Comparison of ENCODE assay signal across 9 mouse cellular contexts in the genomic region with DNA sequence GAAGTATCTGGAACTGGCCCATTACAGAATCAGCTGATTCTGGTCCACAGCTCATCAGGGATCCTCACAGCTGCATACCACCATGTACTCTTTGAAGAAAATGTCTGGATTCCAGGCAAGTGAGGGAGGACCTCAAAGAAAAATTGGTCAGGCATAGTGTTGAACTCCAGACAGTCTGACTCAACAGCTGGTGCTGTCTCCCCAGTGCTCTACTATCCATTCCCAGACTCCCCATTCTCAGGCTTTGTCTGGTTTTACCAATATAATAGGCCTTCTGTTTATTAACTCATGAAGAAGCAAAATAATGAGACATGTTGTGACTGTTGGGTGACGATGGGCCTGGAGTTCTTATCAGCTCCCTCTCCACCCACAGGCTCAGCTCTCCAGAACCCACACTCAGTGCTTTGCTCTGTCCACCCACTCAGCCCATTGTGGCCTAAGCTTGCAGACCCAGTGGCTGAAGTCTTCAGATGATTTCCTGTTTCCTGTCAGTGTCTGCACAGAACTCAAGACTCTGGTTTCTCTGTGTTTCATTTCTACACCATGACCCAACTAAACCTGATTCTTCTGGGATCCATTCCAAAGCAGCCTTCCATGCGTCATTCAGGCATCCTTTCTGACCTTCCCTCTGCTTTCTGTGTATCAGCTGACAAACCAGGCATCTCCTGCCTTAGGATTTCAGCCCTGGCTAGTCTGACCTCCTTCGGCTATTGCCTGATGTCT.
DNase-seq lines count a peak whose midpoint lies in the region; TF ChIP-seq lines count a peak whose summit lies in the region.
"Had no signal": no experiment of that assay in that cellular context is flagged by ENCODE, and none has a peak within 500 bp of the region (broad histone marks: within the 10 kb centered on the region; RNA-seq: fewer than 3 reads in every experiment).

No protein-coding gene starts in this region.

- no peak for TF ChIP-seq CTCF in thymus, adult 2 months (IDR thresholded peaks at IDR 0.05; ENCODE audit: borderline replicate concordance, control insufficient read depth, extremely low read depth, insufficient read depth, low read length, poor library complexity)

- H3K4me3 ChIP-seq in thymus, adult 2 months (ENCODE audit: control insufficient read depth, insufficient read depth, low read length): no peak overlapping the region
- H3K4me3 ChIP-seq: neural tube, embryonic 13.5 days had no signal

- H3K4me1 ChIP-seq in thymus, adult 2 months (replicated peaks; ENCODE audit: control insufficient read depth, insufficient read depth, low read length): no peaks in the 10 kb centered on the region
- H3K4me1 ChIP-seq: neural tube, embryonic 13.5 days had no signal

- no peaks in the 10 kb centered on the region for H3K27me3 ChIP-seq in thymus, adult 2 months (ENCODE audit: control insufficient read depth, insufficient read depth, low read length)
- H3K27me3 ChIP-seq: neural tube, embryonic 13.5 days had no signal

- WGBS in thymus, adult 2 months: 80% methylated on average over 3 of the region's 3 CpGs

- DNase-seq in layer of hippocampus, adult 9-11 months: peak; percentile 78
- no peak for DNase-seq in layer of hippocampus, postnatal 10 days (ENCODE audit: low spot score in 2 of 2)
- DNase-seq in adrenal gland, adult 2 months: peak; percentile 64
- peak; percentile 96 for DNase-seq in heart, adult 11 months
- peak; percentile 56 for DNase-seq in kidney, postnatal 14 days
- no peak for DNase-seq in thymus, adult 2 months
- no peak for DNase-seq in urinary bladder, postnatal 4 days (ENCODE audit: low spot score in 2 of 2)
- no peak for DNase-seq in left cerebral cortex, postnatal 4 days

- intact Hi-C loops in left cerebral cortex, postnatal 4 days (cut with DNase I): no loop called here

- no peak for TF ChIP-seq POLR2A in thymus, adult 2 months (IDR thresholded peaks at IDR 0.05; ENCODE audit: control insufficient read depth, extremely low read depth, insufficient read depth, low read length, poor library complexity)

- H3K27ac ChIP-seq in thymus, adult 2 months (ENCODE audit: control insufficient read depth, insufficient read depth, low read length): no peak overlapping the region
- H3K27ac ChIP-seq: neural tube, embryonic 13.5 days had no signal

- H3K36me3 ChIP-seq in thymus, adult 2 months (ENCODE audit: control insufficient read depth, insufficient read depth, low read length): no peaks in the 10 kb centered on the region
- H3K36me3 ChIP-seq: neural tube, embryonic 13.5 days had no signal

Comparison
In these comparisons a context has a peak if more than half of its experiments do, and no peak if none do; other contexts are left out.
1. DNase-seq: peak in layer of hippocampus, adult 9-11 months (single experiment), adrenal gland, adult 2 months (single experiment), heart, adult 11 months (single experiment) and kidney, postnatal 14 days (single experiment); none in layer of hippocampus, postnatal 10 days (0 of 2), thymus, adult 2 months (single experiment), urinary bladder, postnatal 4 days (0 of 2) and left cerebral cortex, postnatal 4 days (single experiment).